Mouse (Mus musculus) CD4-positive, CD25-positive, alpha-beta regulatory T cell (primary cell): Measurements from ENCODE around the gene Galp. TPM values are rescaled to one million over a fixed set of nuclear protein-coding genes. Genes with fewer than 3 reads are reported as not detected.

ENCODE experiments used
- polyA plus RNA-seq: library from polyadenylated mRNA; unstranded; fragments of 100-300 nt; shearing (Covaris generic); gene quantifications from one replicate; pipeline ENCODE4 v1.2.1, GENCODE M21; 2017

The Galp gene
- polyA plus RNA-seq: not detected

GRCm38 (mm10) chr7:6196790-6197189 lies at the start of gene Galp:
Galp (plus strand) TSS chr7:6197090.

GRCm38 (mm10) chr7:6155901-6156411 lies 40.9 kb upstream of the Galp start, which contains the start of gene Zfp787:
Zfp787 (minus strand) TSS chr7:6155997.

GRCm38 (mm10) chr7:6172006-6172649 lies 24.8 kb upstream of the Galp start, which contains the start of gene Zfp444:
Zfp444 (plus strand) TSS chr7:6172226.

GRCm38 (mm10) chr7:6221978-6222377 lies 25.1 kb downstream of the Galp start, which contains the start of gene Zscan5b:
Zscan5b (plus strand) TSS chr7:6222278.

GRCm38 (mm10) chr7:6252410-6252809 lies 55.5 kb downstream of the Galp start, which contains the start of gene Epp13:
Epp13 (plus strand) TSS chr7:6252710.

Other genes with a start within 250 kb of the Galp start
- gene Vmn1r65, start 186.1 kb upstream of the Galp start, polyA plus RNA-seq: not detected
- not detected for gene Nlrp4c, start 151.9 kb upstream of the Galp start, polyA plus RNA-seq
- gene Zfp787, start 41.1 kb upstream of the Galp start, polyA plus RNA-seq: 43.6 TPM
- 45.8 TPM for gene Zfp444, start 24.9 kb upstream of the Galp start, polyA plus RNA-seq
- gene Zscan5b, start 25.2 kb downstream of the Galp start, polyA plus RNA-seq: not detected
- not detected for gene Epp13, start 55.6 kb downstream of the Galp start, polyA plus RNA-seq
- gene Zfp667, start 89.5 kb downstream of the Galp start, polyA plus RNA-seq: 6.1 TPM
- 1.1 TPM for gene Zfp583, start 134.2 kb downstream of the Galp start, polyA plus RNA-seq
- 0.99 TPM for gene Gm3854, start 146.7 kb downstream of the Galp start, polyA plus RNA-seq
- gene Zfp78, start 166.2 kb downstream of the Galp start, polyA plus RNA-seq: 4.2 TPM
- 14.5 TPM for gene Zfp28, start 186.2 kb downstream of the Galp start, polyA plus RNA-seq
- gene Smim17, start 201.6 kb downstream of the Galp start, polyA plus RNA-seq: not detected
- not detected for gene Gm20715, start 213.2 kb downstream of the Galp start, polyA plus RNA-seq
- gene Olfr1344, start 241.6 kb downstream of the Galp start, polyA plus RNA-seq: 0.17 TPM